Mouse (Mus musculus) bone marrow, adult 2 months (tissue): ENCODE results near the gene Kcnmb3.

Experiments
- CTCF ChIP-seq: fragments of 200-500 bp; IDR thresholded peaks from 2 replicates; pipeline ENCODE4 v1.5.1; 2011; ENCODE audit warnings: low read length, control low read depth; ENCODE audit not compliant: control insufficient read depth, insufficient read depth
- POLR2A ChIP-seq: fragments of 200-500 bp; IDR thresholded peaks from 2 replicates; pipeline ENCODE4 v1.6.1; 2011; ENCODE audit warnings: low read depth, mild to moderate bottlenecking, control low read depth, low read length, borderline replicate concordance; ENCODE audit not compliant: control insufficient read depth

DNA sequence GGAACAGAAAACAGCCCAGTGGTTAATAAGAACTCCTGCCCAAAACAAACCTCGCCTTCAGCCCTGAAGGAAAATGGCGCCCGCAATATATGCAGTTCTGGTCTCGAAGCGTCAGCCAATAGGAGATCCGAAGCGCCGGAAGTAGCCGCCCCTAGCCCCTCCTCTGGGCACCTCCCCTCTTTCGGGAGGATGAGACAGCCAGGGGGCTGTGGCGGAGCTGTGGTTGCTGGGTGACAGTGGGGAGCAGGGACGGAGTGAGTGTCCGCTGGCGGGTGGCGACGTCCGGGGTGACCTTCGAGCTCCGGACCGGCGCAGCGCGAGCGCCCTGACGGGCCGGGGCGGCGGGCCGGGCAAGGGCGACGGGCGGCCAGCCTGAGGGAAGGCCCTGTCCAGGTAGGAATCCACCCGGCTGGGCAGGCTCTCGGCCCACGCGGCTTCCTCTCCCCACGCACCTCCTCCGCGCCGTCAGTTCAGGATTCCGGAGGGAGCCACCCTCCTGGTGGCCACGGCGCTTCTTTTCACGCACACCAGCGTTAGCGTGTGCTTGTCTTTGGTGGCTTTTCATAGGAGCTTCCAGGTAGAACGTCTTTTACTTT lies 37.4 kb upstream of the Kcnmb3 start, which contains the start of gene Mfn1:
- TF ChIP-seq CTCF: no peak
- TF ChIP-seq POLR2A: peak; percentile 50; the same call in 1 of the 2 replicates
